Mouse (Mus musculus) lung, postnatal 4 days (tissue): ENCODE measurements around the gene Ggcx.
"Not testable (repeated sequence)": the region's sequence is repeated elsewhere in the genome, so short reads cannot be mapped to it uniquely, and the experiment has no call there.

Experiments used
- DNase-seq, 2 experiments: peaks; one replicate each; pipeline ENCODE4 v3.0.0; 2021

Ggcx gene

DNA sequence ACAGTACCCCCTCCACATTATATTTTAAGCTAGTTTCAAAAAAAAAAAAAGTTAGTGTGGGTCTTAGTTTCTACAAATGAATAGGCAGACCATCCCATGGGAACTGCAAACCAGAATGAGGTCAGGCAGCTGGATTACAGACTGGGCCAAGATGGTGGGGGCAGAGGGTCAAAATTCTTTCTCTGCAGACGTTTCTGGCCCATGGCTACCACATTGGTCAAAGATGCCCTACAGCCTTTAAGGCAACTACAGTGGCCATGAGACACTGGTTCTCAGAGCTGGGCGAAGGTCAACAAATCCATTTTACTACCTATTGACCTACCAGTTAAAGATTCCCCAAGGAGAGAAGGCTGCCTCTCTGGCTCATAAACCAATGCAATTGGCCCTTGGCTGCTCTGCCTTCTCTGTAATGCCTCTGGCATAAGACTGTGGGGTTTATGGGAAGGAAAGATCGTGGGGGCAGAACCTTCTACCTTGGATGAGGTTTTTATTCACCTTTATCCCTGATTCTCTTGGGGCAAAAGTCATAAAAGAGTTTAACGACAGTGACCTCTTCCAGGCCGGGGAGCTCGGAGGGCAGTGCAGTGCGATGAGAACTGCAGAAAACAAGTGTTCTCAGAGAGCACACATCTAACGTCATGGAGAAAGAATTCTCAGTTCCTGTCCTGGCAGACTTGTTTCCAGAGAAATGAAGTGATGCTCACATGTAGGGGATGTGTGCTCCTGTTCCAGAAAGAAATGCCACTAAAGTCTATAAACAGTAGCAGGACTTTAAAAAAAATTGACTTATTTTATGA lies 51.5 kb downstream of the Ggcx start:
- DNase-seq, result no peak

DNA sequence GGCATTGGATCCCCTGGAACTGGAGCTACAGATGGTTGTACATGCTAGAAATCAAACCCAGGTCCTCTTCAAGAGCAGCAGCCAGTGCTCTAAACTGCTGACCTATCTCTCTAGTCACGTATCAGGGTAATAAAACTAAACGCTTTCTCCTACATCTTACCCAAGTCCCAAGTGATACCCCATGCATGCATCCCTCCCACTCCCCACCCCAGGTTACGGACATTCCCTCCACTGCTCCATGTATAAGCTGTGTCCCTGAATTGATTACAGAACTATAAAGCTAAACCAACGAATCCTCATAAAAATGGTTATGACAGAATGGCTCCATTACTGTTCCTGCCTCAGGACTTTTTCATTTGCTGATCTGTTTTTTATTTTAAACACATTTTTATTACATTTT lies 52.1 kb downstream of the Ggcx start:
- DNase-seq, result no peak

DNA sequence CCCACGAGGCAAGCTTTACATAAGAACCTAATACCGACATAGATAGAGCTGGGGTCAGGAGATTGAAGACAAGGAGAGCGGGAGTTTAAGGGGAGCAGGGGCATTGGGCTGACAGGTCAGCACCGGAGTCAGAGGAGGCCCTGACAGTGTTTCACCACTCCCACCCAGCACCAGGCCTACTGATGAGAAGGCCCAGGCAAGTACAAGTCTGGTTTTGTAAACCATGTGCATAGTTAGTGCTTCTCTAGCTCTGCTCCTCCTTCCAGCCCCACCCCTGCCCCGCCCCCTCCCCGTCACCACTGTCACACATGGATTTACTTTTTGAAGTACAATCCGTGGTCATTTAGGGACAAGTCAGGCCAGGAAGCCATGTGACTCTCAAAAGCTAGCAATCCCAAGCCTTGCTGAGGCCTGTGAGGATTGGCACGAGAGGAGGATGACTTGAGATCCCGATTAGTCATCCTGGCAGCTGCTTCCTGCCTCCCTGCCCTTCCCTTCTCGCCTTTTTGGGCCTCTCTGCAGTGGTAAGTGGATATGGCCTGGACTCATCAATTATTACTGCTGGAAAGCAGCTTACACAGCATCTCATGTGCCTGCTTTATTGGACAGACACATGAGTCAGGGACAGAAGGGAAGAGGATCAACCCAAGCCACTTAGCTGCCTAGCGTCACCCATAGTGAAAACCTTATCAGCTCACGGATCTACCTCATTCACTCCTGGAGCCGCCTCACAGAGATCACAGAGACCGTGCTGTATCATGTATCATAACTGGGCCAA lies 59.3 kb downstream of the Ggcx start:
- DNase-seq, result peak; percentile 46 to 77

DNA sequence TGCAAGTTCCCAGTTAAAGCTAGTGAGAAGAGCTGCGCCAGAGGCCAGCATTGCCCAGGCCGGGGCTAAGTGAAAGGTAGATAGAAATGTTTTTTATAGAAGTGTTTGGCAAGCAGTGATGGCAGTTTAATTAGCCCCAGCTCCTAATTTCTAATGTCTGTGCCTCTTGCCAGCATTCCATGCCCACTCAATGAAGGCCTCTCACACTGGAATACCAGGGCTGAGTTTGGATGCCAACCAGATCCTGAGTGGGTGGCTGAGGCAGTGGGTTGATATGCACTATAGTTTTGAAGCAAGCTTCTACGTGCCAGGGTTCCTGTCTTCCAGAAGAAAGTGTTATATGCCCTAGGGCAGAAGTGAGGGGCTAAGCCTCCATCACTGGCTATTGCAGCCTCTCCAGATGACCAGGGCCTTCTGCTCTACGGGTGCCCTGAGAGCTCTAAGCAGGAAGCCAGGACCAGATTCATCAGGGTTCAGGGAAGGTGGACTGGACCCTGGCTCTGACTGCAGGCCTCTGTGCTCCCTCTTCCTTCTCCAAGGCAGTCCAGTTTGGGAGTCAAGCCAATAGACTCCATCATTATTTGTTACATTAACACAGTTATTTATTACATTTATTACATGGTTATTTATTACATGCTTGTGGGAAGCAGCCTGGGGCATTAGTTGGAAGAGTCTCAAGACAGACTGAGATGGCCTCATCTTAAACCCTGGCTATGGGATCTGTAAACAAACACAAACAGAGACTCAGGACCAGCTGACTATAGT lies 61.3 kb downstream of the Ggcx start:
- no peak for DNase-seq

DNA sequence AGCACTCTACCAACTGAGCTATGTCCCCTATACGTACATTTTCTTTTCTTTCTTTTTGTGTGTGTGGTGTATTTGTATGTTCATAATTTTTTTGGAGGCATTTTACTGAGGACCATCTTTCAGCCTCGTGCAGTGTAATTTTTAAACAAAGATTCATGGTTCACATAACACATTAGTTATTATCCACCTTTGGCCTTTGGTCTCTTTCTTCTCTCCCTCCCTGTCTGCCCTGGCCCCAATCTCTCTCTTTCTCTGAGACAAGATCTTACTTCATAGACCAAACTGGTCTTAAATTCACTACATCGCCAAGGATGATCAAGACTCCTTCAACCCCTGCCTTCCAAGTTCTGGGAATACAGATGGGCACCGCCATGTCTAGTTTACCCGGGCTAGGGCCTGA lies 62.7 kb downstream of the Ggcx start:
- DNase-seq, result no peak

DNA sequence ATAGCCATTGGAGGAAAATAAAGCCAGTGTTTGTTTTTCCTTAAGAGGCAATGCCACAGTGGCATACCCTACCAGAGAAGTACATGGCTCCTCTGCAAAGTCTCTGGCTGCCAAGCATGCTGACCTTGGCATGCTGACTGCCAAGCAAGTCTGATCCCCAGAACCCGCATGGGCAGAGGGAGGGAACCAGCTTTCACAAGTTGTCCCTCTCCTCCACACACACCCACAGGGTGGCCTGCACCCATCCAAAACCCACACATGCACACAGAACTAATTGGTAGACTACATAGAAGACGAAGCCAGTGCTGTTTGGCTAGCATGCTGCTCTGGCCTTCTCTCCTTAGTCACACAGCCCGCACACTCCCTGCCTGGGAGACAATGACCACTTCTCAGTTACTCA lies 63.5 kb downstream of the Ggcx start:
- no peak for DNase-seq

DNA sequence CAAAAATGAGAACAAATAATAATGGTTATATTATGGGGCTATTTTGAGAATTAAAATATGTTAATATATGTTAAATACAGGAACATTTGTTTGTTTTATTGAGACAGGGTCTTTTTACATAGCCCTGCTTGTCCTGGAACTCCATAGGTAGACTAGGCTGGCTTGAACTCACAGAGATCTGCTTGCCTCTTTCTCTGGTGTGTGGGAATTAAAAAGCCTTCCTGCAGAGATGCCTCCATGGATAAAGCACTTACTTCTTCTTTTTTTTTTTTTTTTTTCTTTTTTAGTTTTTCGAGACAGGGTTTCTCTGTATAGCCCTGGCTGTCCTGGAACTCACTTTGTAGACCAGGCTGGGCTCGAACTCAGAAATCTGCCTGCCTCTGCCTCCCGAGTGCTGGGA lies 64.6 kb downstream of the Ggcx start:
- DNase-seq, result not testable (repeated sequence)

DNA sequence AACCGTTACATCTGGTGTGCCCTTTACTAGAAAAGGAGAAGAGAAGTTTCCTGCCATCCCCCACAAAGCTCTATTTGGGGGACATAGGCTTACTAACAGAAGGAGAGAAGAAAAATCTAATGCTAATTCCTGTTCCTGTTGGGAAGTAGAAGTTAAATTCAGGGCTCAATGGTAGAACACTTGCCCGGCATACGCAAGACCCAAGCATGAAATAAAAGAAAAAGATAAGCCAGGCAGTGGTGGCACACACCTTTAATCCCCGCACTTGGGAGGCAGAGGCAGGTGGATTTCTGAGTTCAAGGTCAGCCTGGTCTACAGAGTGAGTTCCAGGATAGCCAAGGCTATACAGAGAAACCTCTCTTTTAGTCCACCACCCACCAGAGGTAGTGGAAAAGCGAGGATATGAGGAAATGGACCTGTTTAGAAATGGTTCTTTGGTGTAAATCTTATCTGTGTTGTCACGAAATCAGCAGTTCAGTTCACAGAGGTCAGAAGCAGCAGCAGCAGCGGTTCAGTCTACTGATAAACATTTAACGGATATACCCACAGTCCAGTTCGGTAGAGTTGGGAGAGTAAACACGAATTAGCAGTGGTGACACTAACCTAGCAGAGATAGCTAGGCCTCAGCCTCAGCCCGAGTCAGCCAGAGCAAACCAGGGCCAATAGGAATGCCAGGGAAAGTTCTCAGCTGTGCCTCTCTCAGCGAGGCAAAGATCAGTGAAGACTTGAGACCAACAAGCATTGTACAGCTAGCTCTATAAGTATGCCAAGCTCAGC lies 65.7 kb downstream of the Ggcx start:
- no peak for DNase-seq

DNA sequence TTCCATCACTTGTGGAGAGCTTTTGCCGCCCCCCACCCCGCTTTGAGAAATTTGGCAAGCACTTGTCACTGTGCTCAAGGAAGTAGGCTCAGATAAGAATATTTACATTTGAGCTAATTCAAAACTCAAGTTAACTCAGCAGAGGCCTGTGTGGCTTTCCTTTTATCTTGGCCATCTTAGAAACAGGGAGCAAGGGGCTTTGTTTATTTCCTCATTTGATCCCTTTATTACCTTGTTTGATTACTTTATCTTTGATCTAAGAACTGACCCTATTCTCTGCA lies 66.3 kb downstream of the Ggcx start:
- DNase-seq, result peak in 1 of 2 experiments; percentile 16
